Mouse (Mus musculus) gonadal fat pad, adult 2 months (tissue): ENCODE results near the gene Pde10a. TPM values are rescaled to one million over a fixed set of nuclear protein-coding genes. Genes with fewer than 3 reads are reported as not detected.
A peak's percentile ranks its signal among the peaks of the same experiment; 100 is the strongest.

ENCODE experiments used
- DNase-seq: peaks from one replicate; pipeline ENCODE4 v3.0.0-alpha.2; 2012; ENCODE audit warnings: low read depth
- polyA plus RNA-seq: library from polyadenylated mRNA; depleted of rRNA; stranded (reverse); fragments of >200 nt; gene quantifications from 2 replicates; pipeline ENCODE4 v1.2.3, GENCODE M21; 2012

Gene Pde10a
- polyA plus RNA-seq, 1 experiment: 2.1 TPM

DNA sequence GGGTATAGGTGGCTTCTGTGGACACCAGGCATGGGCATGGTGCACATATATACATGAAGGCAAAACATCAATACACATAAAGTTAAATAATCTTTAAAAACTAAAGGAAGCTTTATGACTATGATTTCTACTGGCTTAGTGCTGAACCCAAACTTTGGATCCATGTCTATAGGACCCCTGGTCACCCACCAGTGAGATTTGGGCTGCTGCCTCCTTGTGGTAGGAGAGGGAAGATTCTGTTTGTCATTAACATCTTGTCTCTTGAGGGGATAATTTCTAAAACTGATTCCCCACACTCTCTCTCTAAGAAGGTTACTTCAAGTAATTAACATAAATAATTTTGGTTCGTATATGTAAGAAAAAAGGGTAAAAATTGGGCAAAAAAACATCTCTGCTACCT is 220.2 kb downstream of the Pde10a start:
- no peak for DNase-seq

GRCm38 (mm10) chr17:8749426-8749825 is 224.3 kb downstream of the Pde10a start:
- DNase-seq: no peak

DNA sequence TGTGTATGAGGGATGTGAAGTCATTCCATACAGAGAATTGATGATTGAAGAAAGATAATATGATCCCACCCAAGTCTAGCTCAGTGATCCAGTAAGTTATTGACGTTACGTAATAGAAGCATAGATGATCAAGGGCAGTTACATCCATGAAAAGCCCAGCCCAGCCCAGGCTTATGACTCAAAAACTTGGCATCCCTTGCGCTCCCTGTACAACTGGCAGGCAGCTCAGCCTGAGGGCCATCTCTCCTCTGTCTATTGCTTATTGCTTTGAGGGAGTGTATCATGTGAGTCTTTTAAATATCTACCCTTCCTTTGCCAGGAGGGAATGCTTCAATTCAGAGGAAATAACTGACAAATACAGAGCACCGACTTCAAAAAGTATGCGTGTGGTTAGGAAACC is 232.4 kb downstream of the Pde10a start:
- no peak for DNase-seq

GRCm38 (mm10) chr17:8763248-8763647 is 238.1 kb downstream of the Pde10a start:
- DNase-seq: peak; percentile 4

DNA sequence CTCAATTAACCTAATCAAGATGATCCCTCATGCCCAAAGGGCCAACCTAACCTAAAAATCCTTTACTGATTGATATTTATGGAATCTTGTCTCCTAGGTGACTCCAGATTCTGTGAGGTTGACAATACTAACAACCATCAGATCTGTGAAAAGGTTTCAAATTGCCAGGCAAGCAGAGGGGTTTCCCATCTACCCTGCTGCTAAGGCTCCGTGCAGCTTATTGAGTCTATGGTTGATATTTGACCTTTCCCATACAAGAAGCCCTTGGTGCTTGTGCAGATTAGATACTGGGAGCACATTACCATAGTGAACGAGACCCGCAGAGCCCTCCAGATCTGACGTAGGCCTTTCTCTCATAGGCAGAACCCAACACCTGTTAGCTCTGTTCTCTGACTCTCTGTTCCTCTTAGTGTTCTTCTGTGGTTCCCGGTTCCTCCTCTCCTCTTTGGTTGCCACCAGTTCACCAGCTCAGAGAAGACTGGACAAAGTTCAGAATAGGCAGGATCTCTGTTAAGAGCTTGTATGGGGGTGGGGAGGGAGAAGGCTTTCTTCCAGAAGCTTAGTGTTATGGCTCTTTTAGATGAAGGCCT is 240.9 kb downstream of the Pde10a start:
- DNase-seq: no peak

DNA sequence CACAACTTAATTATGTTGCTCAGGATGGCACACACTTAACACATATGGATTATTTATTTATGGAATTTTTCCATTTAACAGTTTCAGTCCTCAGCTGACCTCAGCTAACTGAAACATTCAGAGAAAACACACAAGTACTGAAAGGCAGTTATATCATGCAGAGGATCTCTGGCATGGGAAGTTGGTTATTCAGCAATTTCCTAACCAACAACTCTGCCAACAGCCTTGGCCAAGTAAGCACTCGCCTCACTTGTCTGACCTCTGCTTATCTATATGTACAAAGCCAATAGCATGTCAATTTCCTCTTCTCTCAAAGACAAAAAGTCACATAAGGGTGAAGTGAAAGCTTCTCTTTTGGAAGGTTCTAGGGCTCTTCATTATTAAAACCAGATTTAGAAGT is 244.0 kb downstream of the Pde10a start:
- DNase-seq: no peak

DNA sequence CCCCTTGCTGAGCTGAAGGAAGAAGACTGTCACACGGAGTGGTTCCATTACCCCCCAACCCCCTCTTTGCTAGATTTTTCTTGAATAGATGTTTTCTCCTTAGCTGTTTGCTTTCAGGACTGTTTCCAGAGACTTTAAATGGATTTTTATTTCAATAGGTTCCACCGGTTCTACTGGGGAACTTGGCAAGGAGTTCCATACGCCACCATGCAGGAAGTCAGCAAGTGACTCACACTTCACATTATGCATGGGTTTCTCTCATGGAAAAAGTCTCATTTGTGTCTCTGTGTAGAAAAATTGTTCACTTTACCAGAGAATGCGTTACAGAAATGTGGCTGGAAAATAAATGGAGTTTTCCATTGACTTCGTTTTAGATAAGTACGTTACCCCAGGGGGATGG is 248.2 kb downstream of the Pde10a start:
- no peak for DNase-seq

DNA sequence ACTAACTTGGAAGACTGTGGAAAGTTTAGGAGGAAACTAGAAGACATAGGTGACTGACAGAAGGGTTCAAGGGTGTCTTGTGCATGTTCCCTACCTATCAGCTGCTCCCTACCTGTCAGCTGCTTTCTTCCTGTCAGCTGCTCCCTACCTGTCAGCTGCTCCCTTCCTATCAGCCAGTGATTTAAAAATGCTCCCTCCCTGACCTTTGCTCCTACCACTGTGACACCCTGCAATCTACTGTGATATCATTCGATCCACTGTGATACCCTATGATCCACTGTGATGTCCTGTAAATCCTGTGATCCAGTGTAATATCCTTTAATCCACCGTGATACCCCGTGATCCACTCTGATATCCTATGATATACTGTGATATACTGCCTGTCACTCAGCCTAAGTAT is 249.1 kb downstream of the Pde10a start:
- no peak for DNase-seq

GRCm38 (mm10) chr17:8775571-8776161 is 250.5 kb downstream of the Pde10a start:
- DNase-seq: no peak

- DNase-seq: no peak
These were observed 252.5 kb downstream of the Pde10a start for GRCm38 (mm10) chr17:8777710-8778109.

DNA sequence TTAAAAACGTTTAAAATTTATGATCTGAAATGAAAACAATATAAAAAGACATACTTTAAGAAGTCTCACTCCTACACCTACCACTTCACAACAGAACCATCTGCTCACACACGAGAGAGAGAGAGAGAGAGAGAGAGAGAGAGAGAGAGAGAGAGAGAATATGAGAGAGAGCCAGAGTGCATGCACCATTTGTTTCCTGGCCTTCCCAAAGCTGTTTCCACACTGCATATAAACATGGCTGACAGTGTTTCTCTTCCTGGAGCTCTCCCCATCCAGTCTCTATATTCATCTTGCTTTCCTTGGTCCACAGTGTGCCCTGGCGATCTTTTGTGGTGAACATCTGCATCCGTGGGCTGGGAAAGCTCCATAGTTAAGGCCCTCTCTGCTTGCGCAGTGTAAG is 253.7 kb downstream of the Pde10a start:
- DNase-seq: no peak

DNA sequence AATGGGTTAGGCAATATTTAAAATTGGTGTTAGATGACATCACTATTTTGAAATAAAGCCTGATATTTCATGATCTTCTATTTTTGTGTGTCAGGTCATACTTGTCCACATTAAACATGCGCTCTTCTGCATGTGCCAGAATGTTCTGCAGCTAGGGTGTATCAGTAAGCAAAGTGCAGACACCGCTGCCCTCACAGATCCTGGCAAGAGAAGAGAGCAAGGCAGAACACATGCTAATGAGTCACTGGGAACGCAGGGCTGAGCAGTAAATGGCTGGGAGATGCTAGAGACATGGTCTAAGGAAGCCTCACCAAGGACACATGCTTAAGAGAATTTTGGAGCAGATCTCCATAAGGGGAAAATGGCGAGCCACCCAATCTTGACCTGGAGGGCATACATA is 255.3 kb downstream of the Pde10a start:
- DNase-seq: no peak

GRCm38 (mm10) chr17:8781040-8781439 is 255.9 kb downstream of the Pde10a start:
- no peak for DNase-seq

DNA sequence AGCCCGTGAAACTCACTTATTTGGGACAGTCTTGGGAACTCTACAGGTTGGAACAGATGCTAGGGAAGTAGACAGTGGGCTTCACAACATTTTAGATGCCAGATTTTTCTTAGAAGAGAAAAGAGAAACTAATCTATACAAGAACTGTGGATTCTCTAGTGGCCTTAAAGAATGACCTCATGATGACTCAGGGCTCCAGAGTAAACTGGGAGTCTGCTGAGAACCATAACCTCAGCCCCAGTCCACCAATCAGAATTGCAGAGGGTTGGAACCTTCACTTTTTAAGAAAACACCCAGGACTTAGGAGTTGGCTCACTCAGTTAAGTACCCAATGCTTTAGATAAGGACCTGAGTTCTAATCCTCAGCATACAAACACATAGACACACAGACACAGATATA is 256.4 kb downstream of the Pde10a start:
- no peak for DNase-seq

DNA sequence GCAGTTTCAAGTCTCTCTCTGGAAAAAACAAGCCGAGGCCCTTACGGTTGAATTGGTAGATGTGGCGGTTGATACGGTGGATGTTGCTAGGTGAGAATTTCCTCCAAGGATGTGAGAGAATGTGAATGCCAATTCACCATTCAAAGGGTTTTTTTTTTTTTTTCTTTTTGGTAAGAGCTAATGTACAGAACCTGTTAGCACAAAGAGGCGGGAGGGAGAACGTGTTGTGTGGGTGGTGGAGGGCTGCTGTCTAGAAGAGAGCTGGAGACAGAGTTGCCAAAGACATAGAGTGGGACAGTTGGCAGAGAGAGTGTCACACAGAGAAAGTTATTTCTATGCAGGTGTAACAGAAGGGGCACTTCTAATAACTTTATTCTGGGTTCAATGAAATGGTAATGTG is 260.7 kb downstream of the Pde10a start:
- no peak for DNase-seq

DNA sequence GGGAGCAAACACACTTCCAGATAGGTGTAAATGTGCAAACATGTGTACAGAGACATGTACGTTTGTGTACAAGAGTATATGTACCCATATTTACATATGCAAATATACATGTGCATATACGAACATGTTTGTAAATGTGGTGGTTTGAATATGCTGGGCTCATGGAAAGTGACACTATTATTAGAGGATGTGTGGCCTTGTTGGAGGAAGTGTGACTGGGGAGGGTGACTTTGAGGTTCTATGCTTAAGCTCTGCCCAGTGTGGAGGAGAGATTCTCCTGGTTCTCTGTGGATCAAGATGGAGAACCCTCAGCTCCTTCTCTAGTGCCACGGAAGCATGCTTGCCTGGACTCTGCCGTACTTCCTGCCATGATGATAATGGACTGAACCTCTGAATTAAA is 261.3 kb downstream of the Pde10a start:
- no peak for DNase-seq

DNA sequence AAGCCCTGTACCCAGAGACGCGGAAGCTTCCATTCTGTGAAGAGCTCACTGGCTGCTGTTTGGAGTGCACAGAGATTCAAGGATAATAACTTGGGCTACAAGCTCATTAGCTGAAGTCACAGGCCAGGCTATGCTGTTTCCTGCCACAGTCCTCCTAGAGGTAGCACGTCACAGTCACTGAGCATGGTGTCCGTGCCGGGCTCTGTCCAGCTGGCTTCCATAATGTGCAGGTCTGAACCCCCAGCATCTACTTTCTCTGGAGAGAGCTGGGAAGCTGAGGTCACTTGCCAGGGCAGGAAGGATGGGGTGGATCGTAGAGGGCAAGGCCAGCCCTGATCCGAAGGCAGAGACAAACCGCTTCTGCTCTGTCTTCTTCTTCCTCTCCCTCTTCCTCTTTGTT is 262.6 kb downstream of the Pde10a start:
- DNase-seq: no peak

GRCm38 (mm10) chr17:8791561-8791960 is 266.4 kb downstream of the Pde10a start:
- DNase-seq: no peak

DNA sequence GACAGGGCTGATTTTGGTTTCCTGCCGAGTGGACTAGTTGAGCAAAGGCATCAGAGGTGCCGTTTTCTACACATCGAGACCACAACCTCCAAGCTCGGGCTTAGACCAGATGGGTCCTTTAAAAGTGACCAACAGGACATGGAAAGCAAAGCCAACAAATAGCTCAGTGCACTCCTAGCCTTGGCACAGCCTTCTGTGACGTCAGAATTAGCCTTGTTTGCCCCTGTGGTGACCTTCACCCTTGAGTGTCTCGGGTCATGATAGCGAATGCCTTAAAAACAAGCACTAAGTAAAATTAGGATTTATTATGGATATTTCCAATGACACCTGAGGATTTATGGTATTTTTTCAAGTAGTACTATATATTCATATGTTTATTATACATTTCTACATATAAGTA is 267.4 kb downstream of the Pde10a start:
- DNase-seq: no peak

DNA sequence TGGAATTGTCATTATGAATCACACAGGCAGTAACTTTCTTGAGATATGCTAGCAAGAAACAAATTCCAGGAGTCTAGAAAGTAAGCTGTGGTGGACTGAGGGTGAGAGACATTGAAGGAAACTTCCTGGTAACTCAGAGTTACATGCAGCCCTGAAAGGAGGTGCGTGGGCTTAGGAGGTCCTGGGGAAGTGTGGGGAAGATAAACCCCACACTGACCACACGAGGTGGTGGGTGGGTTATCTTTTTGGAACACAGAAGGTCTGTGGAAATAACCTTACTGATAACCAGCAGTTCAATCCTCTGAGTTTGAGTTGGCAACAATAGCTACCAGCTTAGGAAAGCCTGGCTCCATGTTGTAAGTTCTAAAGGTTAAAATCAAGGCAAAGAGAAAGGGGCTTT is 272.5 kb downstream of the Pde10a start:
- no peak for DNase-seq

DNA sequence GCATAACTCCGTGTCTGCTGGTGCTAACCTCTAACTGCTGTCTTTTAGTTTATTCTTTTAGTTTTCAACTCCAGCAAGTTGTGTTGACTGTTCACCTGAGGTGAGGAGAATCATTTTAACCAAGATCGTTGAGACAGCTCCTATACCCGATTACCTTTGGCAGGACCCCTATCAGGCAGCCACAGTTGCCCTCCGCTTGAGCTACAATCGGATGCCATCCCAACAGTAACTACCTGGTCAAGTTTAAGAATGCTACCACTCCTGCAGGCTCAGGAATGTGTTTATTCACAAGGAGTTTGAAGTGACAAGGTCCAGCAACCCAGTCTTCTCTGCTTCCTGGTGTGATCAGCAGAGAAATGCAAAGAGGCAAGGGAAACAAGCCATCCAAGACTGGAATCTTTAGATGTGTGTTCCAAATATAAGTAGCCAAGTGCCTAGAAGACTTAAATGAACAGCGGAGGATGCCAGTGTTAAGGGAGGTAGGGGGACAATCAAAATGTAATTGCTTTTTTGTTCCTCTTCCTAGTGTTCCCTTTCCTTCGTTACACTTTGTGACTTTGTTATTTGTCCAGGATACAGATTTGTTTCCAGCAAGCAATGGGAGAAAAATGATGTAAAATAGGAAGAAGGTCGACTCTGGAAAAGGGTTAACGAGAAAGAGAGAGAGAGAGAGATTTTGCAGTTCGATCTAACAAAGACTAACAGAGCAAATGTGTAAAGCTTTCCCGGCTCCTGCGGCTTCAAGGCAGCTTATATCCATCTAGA is 273.5 kb downstream of the Pde10a start:
- no peak for DNase-seq

DNA sequence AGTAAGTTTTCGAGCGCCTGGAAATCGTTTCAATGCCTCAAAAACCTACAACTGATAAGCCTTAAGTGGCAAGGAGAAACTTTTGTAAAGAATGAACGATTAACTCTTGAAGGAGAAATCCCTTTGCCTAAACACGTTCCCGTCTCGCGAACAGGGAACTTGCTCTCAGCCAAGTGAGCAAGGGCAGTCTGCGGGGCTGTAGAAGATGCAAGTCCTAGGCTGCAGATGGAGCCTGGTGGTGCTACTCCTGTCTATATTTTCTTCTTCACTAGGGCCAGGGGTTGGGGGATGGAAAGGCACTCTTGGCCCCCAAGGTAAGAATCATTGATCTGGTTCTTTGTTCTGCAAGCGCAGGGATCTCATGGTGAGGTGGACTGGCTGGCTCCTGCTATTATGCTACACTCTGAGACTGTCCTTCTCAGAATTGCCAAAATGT is 274.1 kb downstream of the Pde10a start:
- DNase-seq: no peak

DNA sequence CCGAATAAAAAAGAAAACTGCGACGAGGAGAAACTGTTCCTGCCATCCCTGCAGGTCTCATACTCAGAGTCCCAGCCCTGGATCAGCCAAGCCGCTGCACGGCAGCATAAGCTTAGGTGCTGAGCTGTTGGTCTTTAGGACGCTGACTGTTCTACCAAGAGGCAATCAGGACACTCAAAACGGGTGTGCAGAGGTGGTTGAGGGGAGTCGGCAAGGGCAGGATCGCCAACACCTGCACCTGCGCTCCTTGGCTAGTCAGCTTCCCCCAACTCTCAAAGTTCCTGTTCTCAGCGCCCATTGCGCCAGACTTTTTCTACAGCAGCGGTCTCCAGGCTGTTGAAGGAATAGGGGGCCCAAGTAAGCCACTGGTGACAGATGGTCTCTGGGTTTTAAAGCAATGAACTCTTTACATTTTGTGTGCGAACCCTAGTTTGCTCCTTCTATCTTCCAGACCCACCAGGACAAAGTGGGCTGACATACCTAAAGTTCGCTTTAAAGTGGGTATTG is 274.8 kb downstream of the Pde10a start:
- no peak for DNase-seq
